Mouse (Mus musculus) brain, embryonic 14.5 days (tissue): Measurements from ENCODE around the gene Olfr358. TPM values are rescaled to one million over a fixed set of nuclear protein-coding genes. Genes with fewer than 3 reads are reported as not detected.

Experiments used
- DNase-seq: peaks from one replicate; pipeline ENCODE4 v3.0.0-alpha.2; 2011; ENCODE audit warnings: low read depth
- CTCF ChIP-seq: fragments of 200-500 bp; IDR thresholded peaks from 2 replicates; pipeline ENCODE4 v1.5.1; 2012; ENCODE audit warnings: inconsistent platforms, mild to moderate bottlenecking, moderate library complexity, borderline replicate concordance; ENCODE audit not compliant: insufficient read depth, insufficient read length; ENCODE audit errors: extremely low read depth
- POLR2A ChIP-seq: fragments of 200-500 bp; IDR thresholded peaks from 2 replicates; pipeline ENCODE4 v1.6.1; 2012; ENCODE audit warnings: mild to moderate bottlenecking, inconsistent platforms, borderline replicate concordance; ENCODE audit not compliant: poor library complexity, insufficient read depth, insufficient read length, severe bottlenecking; ENCODE audit errors: extremely low read depth
- polyA plus RNA-seq: library from polyadenylated mRNA; depleted of rRNA; stranded (reverse); fragments of >200 nt; gene quantifications from 2 replicates; pipeline ENCODE4 v1.2.3, GENCODE M21; 2012; rRNA removed

Gene Olfr358
- polyA plus RNA-seq = not detected in 2 replicates

- no peak for TF ChIP-seq CTCF
- TF ChIP-seq POLR2A = no peak
- no peak for DNase-seq
Observed at GRCm38 (mm10) chr2:37009235-37009634, at the start of gene Olfr358. Gene Olfr358, minus strand, starts transcription at chr2:37009335.

DNA sequence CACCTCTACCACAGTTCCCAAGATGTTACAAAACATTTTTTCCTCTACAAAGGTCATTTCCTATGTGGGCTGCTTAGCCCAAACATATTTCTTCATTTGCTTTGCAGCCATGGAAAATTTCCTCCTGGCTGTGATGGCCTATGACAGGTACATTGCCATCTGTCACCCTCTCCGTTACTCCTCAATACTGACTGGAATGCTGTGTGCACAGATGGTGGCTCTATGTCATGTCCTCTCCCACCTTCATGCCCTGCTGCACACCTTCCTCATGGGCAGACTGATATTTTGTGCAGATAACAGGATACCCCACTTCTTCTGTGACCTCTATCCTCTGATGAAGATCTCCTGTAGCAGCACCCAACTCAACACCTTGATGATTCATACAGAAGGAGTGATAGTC lies 12.1 kb downstream of the Olfr358 start:
- no peak for TF ChIP-seq CTCF
- no peak for TF ChIP-seq POLR2A
- DNase-seq = no peak

- DNase-seq = no peak
- TF ChIP-seq POLR2A (no peak), CTCF (no peak)
Observed at GRCm38 (mm10) chr2:36993527-36993926, 15.6 kb downstream of the Olfr358 start, which contains the start of gene Olfr357. Gene Olfr357, plus strand, starts transcription at chr2:36993827.

Other genes with a start within 250 kb of the Olfr358 start
- gene Olfr348, start 225.1 kb downstream of the Olfr358 start, polyA plus RNA-seq = not detected in 2 replicates
- not detected in 2 replicates for gene Olfr50, start 218.8 kb downstream of the Olfr358 start, polyA plus RNA-seq
- not detected in 2 replicates for gene Olfr3, start 192.3 kb downstream of the Olfr358 start, polyA plus RNA-seq
- gene Olfr350, start 163.0 kb downstream of the Olfr358 start, polyA plus RNA-seq = not detected in 2 replicates
- gene Olfr351, start 146.7 kb downstream of the Olfr358 start, polyA plus RNA-seq = not detected in 2 replicates
- gene Olfr352, start 140.9 kb downstream of the Olfr358 start, polyA plus RNA-seq = not detected in 2 replicates
- not detected in 2 replicates for gene Olfr353, start 116.4 kb downstream of the Olfr358 start, polyA plus RNA-seq
- gene Olfr354, start 103.7 kb downstream of the Olfr358 start, polyA plus RNA-seq = not detected in 2 replicates
- gene Olfr355, start 80.4 kb downstream of the Olfr358 start, polyA plus RNA-seq = not detected in 2 replicates
- not detected in 2 replicates for gene Olfr356, start 72.2 kb downstream of the Olfr358 start, polyA plus RNA-seq
- gene Olfr357, start 15.5 kb downstream of the Olfr358 start, polyA plus RNA-seq = not detected in 2 replicates
- not detected in 2 replicates for gene Olfr360, start 56.4 kb upstream of the Olfr358 start, polyA plus RNA-seq
- gene Olfr361, start 80.0 kb upstream of the Olfr358 start, polyA plus RNA-seq = not detected in 2 replicates
- not detected in 2 replicates for gene Olfr362, start 108.6 kb upstream of the Olfr358 start, polyA plus RNA-seq
- gene Olfr364-ps1, start 130.0 kb upstream of the Olfr358 start, polyA plus RNA-seq = not detected in 2 replicates
- not detected in 2 replicates for gene Olfr365, start 178.9 kb upstream of the Olfr358 start, polyA plus RNA-seq
- gene Olfr366, start 202.2 kb upstream of the Olfr358 start, polyA plus RNA-seq = not detected in 2 replicates